Mouse (Mus musculus) right cerebral cortex, adult 2 months (tissue): ENCODE measurements around the gene Sdk1.

Source experiments
- DNase-seq, 2 experiments: peaks; one replicate each; pipeline ENCODE4 v3.0.0; 2021 to 2022; ENCODE audit warnings: low spot score in 2 of 2

Gene Sdk1

GRCm38 (mm10) chr5:142242597-142242996 lies 1001.3 kb downstream of the Sdk1 start:
- DNase-seq, result no peak

GRCm38 (mm10) chr5:142243069-142243468 lies 1001.8 kb downstream of the Sdk1 start:
- no peak for DNase-seq

- DNase-seq, result no peak
Observed at GRCm38 (mm10) chr5:142256231-142256630, 1014.9 kb downstream of the Sdk1 start.

GRCm38 (mm10) chr5:142258716-142259115 lies 1017.4 kb downstream of the Sdk1 start:
- DNase-seq, result no peak

GRCm38 (mm10) chr5:142262060-142262459 lies 1020.8 kb downstream of the Sdk1 start:
- peak; percentile 15 to 16 for DNase-seq
